Mouse (Mus musculus): ENCODE results near the gene Padi1. TPM values are rescaled to one million over a fixed set of nuclear protein-coding genes. Genes with fewer than 3 reads are reported as not detected.
A peak's percentile ranks its signal among the peaks of the same experiment; 100 is the strongest.

The Padi1 gene
- 0.12 and 0.14 TPM in 2 replicates for polyA plus RNA-seq (2016; fragmentation: Nextera tagmentation; extraction: Ambion mirVana)

DNA sequence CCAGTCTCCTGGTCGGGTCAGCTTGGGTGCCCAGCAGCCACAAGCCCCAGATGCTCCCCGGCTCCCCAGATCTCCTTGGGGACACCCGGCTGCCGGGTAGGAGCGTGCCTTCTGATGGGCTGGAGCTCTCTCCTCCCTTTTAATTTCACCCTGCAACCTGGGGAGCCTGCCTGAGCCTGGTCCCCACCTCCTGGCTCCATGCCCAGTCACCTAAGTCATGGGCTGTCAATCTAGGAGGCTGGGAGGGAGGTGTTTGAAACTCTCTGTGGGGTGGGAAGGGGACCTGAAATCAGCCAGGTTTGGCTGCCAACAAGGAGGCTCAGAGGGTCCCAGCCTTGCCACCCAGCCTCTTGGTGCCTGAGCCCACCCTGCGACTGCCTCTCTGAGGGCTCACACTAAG is at the start of gene Padi1:
TSS of gene Padi1 (minus strand) at position 113 of the 400 bp plus-strand sequence.
- no peak within 1 kb of the TSS for H3K27ac ChIP-seq
- H3K4me1 ChIP-seq, result peaks cover 8% of the 10 kb centered on the region; the same call in 1 of the 2 replicates
- no peak within 1 kb of the TSS for H3K4me2 ChIP-seq (replicated peaks)
- no peak within 1 kb of the TSS for H3K4me3 ChIP-seq
- WGBS, result 73% methylated on average over 6 of the region's 6 CpGs
- no peak for ATAC-seq (ENCODE audit: insufficient number of reproducible peaks, insufficient read depth, low FRiP score, low TSS enrichment)
- no peaks in the 10 kb centered on the region for H3K9me3 ChIP-seq
- H3K36me3 ChIP-seq, result no peaks in the 10 kb centered on the region
- 0 out of 2 replicates have a peak within 1 kb of the TSS, but pooled peaks have one; percentile 15 for H3K9ac ChIP-seq
- H3K27me3 ChIP-seq, result no peaks in the 10 kb centered on the region

DNA sequence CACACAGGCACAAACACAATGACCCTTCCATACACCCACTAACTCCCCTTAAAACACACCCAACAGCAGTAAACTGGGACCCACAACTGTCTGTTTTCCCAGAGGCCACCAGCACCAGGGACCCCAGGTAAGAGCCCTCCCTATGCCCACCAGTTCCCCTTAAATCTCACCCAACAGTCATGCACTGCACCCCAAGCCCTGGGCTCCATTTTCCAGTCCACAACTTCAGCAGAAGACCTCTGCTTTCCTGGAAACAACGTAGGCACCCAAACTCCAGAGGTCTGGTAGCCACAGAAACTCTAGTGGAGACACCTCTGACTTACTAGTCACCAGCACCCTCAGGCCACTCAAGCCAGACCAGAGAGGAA is 46.6 kb upstream of the Padi1 start:
- no peaks in the 10 kb centered on the region for H3K4me1 ChIP-seq
- H3K9ac ChIP-seq, result no peak overlapping the region
- no peaks in the 10 kb centered on the region for H3K36me3 ChIP-seq
- H3K4me2 ChIP-seq (replicated peaks), result no peak overlapping the region
- no peak for ATAC-seq (ENCODE audit: insufficient number of reproducible peaks, insufficient read depth, low FRiP score, low TSS enrichment)
- no peak overlapping the region for H3K27ac ChIP-seq
- H3K4me3 ChIP-seq, result no peak overlapping the region
- H3K9me3 ChIP-seq, result no peaks in the 10 kb centered on the region
- 67% methylated on average over 1 of the region's 1 CpGs for WGBS
- no peaks in the 10 kb centered on the region for H3K27me3 ChIP-seq

GRCm38 (mm10) chr4:140891525-140892162 is 46.1 kb upstream of the Padi1 start:
- WGBS, result 93% methylated on average over 14 of the region's 14 CpGs
- Histone ChIP-seq H3K27me3 (no peaks in the 10 kb centered on the region), H3K4me3 (no peak overlapping the region), H3K36me3 (no peaks in the 10 kb centered on the region), H3K9me3 (no peaks in the 10 kb centered on the region), H3K27ac (no peak overlapping the region), H3K4me2 (replicated peaks) (no peak overlapping the region), H3K4me1 (no peaks in the 10 kb centered on the region), H3K9ac (no peak overlapping the region)
- no peak for ATAC-seq (ENCODE audit: insufficient number of reproducible peaks, insufficient read depth, low FRiP score, low TSS enrichment)

DNA sequence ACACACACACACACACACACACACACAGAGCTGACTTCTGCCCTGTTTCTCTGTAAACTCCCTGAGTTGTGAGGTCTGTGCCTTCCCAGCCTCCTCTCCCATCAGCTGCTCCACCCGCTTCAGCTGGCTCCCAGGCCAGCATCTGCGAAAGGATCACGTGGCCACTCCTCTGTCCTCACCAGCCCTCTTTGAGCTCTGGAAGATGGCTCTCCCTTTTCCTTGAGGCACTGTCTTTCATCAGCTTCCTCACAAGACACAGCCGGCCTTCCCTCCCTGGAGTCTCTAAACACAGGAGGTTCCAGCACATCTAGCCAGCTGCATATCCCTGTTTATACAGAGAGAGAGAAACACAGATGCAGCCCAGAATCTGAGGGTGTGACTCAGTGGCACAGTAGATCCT is 38.3 kb upstream of the Padi1 start:
- 16% methylated on average over 4 of the region's 4 CpGs for WGBS
- no peak for ATAC-seq (ENCODE audit: insufficient number of reproducible peaks, insufficient read depth, low FRiP score, low TSS enrichment)

DNA sequence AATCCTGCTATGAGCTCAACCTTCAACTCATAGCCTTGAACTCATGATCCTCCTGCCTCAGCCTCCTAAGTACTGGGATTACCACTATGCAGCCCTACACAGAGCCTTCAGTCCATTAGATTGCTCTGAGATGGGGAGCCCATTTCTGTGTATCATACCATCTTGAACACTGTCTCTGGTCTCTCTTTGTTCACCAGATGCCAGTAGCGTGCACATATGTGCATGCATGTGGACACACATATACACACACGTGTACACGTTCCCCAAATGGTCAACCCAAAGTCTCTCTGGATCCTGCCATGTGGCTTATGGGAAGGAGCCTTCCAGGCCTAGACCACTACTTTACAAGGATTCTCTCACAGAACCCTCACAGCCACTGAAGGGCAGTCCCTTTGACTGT is 37.4 kb upstream of the Padi1 start:
- 0 out of 2 replicates have a peak, but pooled peaks cover 4% of the 10 kb centered on the region for H3K9me3 ChIP-seq
- no peaks in the 10 kb centered on the region for H3K4me1 ChIP-seq
- no peak overlapping the region for H3K4me2 ChIP-seq (replicated peaks)
- no peaks in the 10 kb centered on the region for H3K27me3 ChIP-seq
- no peak overlapping the region for H3K9ac ChIP-seq
- H3K36me3 ChIP-seq, result no peaks in the 10 kb centered on the region
- no peak overlapping the region for H3K4me3 ChIP-seq
- no peak overlapping the region for H3K27ac ChIP-seq
- ATAC-seq (ENCODE audit: insufficient number of reproducible peaks, insufficient read depth, low FRiP score, low TSS enrichment), result no peak
- WGBS, result 95% methylated on average over 3 of the region's 3 CpGs

More for the DNA sequence above, 38.3 kb upstream of the Padi1 start:
- no peaks in the 10 kb centered on the region for H3K36me3 ChIP-seq
- no peaks in the 10 kb centered on the region for H3K4me1 ChIP-seq
- H3K4me2 ChIP-seq (replicated peaks), result no peak overlapping the region
- no peak overlapping the region for H3K9ac ChIP-seq
- no peaks in the 10 kb centered on the region for H3K27me3 ChIP-seq
- H3K9me3 ChIP-seq, result 0 out of 2 replicates have a peak, but pooled peaks cover 4% of the 10 kb centered on the region
- H3K27ac ChIP-seq, result no peak overlapping the region
- no peak overlapping the region for H3K4me3 ChIP-seq

GRCm38 (mm10) chr4:140882365-140882764 is 36.8 kb upstream of the Padi1 start:
- no peaks in the 10 kb centered on the region for H3K4me1 ChIP-seq
- 0 out of 2 replicates have a peak, but pooled peaks cover 4% of the 10 kb centered on the region for H3K9me3 ChIP-seq
- no peak overlapping the region for H3K9ac ChIP-seq
- no peak overlapping the region for H3K4me2 ChIP-seq (replicated peaks)
- ATAC-seq (ENCODE audit: insufficient number of reproducible peaks, insufficient read depth, low FRiP score, low TSS enrichment), result no peak
- H3K4me3 ChIP-seq, result no peak overlapping the region
- H3K27me3 ChIP-seq, result no peaks in the 10 kb centered on the region
- no peaks in the 10 kb centered on the region for H3K36me3 ChIP-seq
- WGBS, result 64% methylated on average over 4 of the region's 4 CpGs
- H3K27ac ChIP-seq, result no peak overlapping the region

DNA sequence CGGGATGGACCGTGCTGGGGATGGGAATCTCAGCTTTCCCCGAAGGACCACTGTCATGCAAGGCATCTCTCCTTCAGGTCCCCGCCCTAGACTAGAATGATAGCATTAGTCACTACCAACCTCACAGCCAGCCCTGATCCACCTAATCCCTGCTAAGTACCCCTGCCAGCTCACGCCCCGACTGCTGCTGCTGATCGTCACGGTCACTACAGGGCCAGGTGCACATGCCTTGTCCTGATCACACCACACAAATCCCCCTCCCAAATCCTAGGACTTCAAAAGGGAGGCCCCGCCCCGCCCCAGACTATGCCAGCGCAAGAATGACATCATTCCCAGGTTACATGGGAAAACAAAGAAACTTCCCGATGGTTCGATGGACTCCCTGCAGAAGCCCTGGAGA is 36.2 kb upstream of the Padi1 start:
- Histone ChIP-seq H3K4me3 (no peak overlapping the region), H3K27ac (no peak overlapping the region), H3K9me3 (0 out of 2 replicates have a peak, but pooled peaks cover 4% of the 10 kb centered on the region), H3K4me2 (replicated peaks) (no peak overlapping the region), H3K27me3 (no peaks in the 10 kb centered on the region), H3K9ac (no peak overlapping the region), H3K4me1 (no peaks in the 10 kb centered on the region), H3K36me3 (no peaks in the 10 kb centered on the region)
- whole genome bisulfite sequencing, result 88% methylated on average over 13 of the region's 13 CpGs
- no peak for ATAC-seq (ENCODE audit: insufficient number of reproducible peaks, insufficient read depth, low FRiP score, low TSS enrichment)

GRCm38 (mm10) chr4:140881026-140881670 is 35.6 kb upstream of the Padi1 start:
- ATAC-seq (ENCODE audit: insufficient number of reproducible peaks, insufficient read depth, low FRiP score, low TSS enrichment), result no peak
- H3K4me2 ChIP-seq (replicated peaks), result no peak overlapping the region
- 88% methylated on average over 8 of the region's 8 CpGs for WGBS

DNA sequence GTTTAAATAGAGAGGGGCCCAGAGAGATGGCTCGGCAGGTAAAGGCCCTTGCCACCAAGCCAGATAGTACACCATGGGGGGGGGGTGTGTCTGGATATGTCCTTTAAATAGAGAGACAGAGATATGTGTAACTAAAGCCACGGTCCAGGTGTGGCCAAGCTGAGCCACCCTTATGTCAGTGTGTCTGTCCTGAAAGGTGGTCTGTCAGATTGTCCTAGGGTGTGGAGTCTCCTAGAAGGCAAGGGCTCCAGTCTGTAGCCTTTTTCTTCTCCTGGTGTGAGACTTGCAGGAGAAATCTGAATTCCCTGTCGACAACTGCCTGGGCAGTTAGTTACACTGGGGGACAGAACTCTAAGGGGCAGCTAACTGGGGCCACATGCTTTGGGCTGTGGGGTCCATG is 34.6 kb upstream of the Padi1 start:
- Histone ChIP-seq H3K4me1 (no peaks in the 10 kb centered on the region), H3K27ac (no peak overlapping the region), H3K27me3 (no peaks in the 10 kb centered on the region), H3K9me3 (0 out of 2 replicates have a peak, but pooled peaks cover 4% of the 10 kb centered on the region), H3K36me3 (no peaks in the 10 kb centered on the region), H3K4me3 (no peak overlapping the region), H3K9ac (no peak overlapping the region), H3K4me2 (replicated peaks) (no peak overlapping the region)
- no peak for ATAC-seq (ENCODE audit: insufficient number of reproducible peaks, insufficient read depth, low FRiP score, low TSS enrichment)
- 83% methylated on average over 3 of the region's 3 CpGs for WGBS

More at GRCm38 (mm10) chr4:140881026-140881670, 35.6 kb upstream of the Padi1 start:
- no peak overlapping the region for H3K4me3 ChIP-seq
- H3K36me3 ChIP-seq, result no peaks in the 10 kb centered on the region
- H3K4me1 ChIP-seq, result no peaks in the 10 kb centered on the region
- no peak overlapping the region for H3K27ac ChIP-seq
- H3K9me3 ChIP-seq, result 0 out of 2 replicates have a peak, but pooled peaks cover 4% of the 10 kb centered on the region
- H3K9ac ChIP-seq, result no peak overlapping the region
- no peaks in the 10 kb centered on the region for H3K27me3 ChIP-seq

DNA sequence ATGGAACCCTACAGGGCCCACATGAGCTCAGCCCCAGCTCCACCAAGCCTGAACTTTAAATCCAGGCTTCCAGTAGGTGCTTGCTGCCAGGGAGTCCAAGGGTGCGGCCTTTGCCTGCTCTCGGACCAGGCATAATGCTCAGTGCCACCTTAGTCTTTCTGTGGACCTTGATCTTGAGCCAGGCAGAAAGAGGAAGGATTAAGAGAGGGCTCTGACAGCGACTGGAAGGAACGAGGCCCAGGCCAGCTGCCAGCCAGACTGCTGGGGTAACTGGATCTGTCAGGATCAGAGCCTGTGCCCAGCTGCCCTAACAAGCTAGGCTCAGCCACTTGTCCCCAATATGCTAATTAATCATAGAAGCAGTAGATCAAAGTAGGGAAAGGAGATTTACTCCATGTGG is 34.2 kb upstream of the Padi1 start:
- WGBS, result 65% methylated on average over 4 of the region's 4 CpGs
- no peaks in the 10 kb centered on the region for H3K4me1 ChIP-seq
- no peak overlapping the region for H3K4me2 ChIP-seq (replicated peaks)
- H3K4me3 ChIP-seq, result no peak overlapping the region
- no peaks in the 10 kb centered on the region for H3K27me3 ChIP-seq
- H3K36me3 ChIP-seq, result no peaks in the 10 kb centered on the region
- no peak overlapping the region for H3K9ac ChIP-seq
- H3K9me3 ChIP-seq, result 0 out of 2 replicates have a peak, but pooled peaks cover 2% of the 10 kb centered on the region
- H3K27ac ChIP-seq, result no peak overlapping the region
- ATAC-seq (ENCODE audit: insufficient number of reproducible peaks, insufficient read depth, low FRiP score, low TSS enrichment), result no peak

DNA sequence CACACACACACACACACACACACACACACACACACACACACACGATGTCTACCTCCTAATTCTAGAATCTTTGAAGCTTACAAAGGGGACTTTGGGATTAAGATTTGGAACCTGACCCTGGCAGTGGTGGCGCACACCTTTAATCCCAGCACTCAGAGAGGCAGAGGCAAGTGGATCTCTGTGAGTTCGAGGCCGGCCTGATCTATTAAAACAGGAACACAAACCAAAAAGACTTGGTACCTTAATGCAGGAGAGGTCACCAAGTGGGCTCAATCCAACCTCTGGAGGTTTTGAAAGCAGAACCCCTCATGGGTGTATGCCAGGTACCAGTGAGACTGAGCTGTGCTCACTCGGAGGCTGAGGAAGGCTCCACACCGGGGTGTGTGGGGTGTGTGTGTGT is 33.5 kb upstream of the Padi1 start:
- ATAC-seq (ENCODE audit: insufficient number of reproducible peaks, insufficient read depth, low FRiP score, low TSS enrichment), result no peak
- Histone ChIP-seq H3K27me3 (no peaks in the 10 kb centered on the region), H3K4me3 (no peak overlapping the region), H3K9me3 (0 out of 2 replicates have a peak, but pooled peaks cover 4% of the 10 kb centered on the region), H3K27ac (no peak overlapping the region), H3K4me2 (replicated peaks) (no peak overlapping the region), H3K4me1 (no peaks in the 10 kb centered on the region), H3K9ac (no peak overlapping the region), H3K36me3 (no peaks in the 10 kb centered on the region)
- 90% methylated on average over 6 of the region's 6 CpGs for WGBS

GRCm38 (mm10) chr4:140878655-140879054 is 33.1 kb upstream of the Padi1 start:
- H3K27ac ChIP-seq, result no peak overlapping the region
- no peaks in the 10 kb centered on the region for H3K4me1 ChIP-seq
- H3K9ac ChIP-seq, result no peak overlapping the region
- H3K9me3 ChIP-seq, result 0 out of 2 replicates have a peak, but pooled peaks cover 7% of the 10 kb centered on the region
- ATAC-seq (ENCODE audit: insufficient number of reproducible peaks, insufficient read depth, low FRiP score, low TSS enrichment), result no peak
- H3K4me3 ChIP-seq, result no peak overlapping the region
- 88% methylated on average over 9 of the region's 9 CpGs for WGBS
- H3K36me3 ChIP-seq, result no peaks in the 10 kb centered on the region
- no peak overlapping the region for H3K4me2 ChIP-seq (replicated peaks)
- no peaks in the 10 kb centered on the region for H3K27me3 ChIP-seq
